9 mouse cellular contexts compared by ENCODE assay signal in genomic region chr6:29193961-29194750, GRCm38 (mm10). TPM values are rescaled to one million over a fixed set of nuclear protein-coding genes. Genes with fewer than 3 reads are reported as not detected.
DNase-seq lines count a peak whose midpoint lies in the region; ATAC-seq and TF ChIP-seq lines count a peak whose summit lies in the region.
"Had no signal": no experiment of that assay in that cellular context is flagged by ENCODE, and none has a peak within 500 bp of the region (broad histone marks: within the 10 kb centered on the region; RNA-seq: fewer than 3 reads in every experiment).

No protein-coding gene starts in this region.

- ATAC-seq in intestine, embryonic 14.5 days (replicated peaks; ENCODE audit: low FRiP score, low TSS enrichment, low read depth), result no peak
- ATAC-seq in intestine, embryonic 15.5 days, result no peak

- WGBS in intestine, embryonic 14.5 days, result 57% methylated on average over 15 of the region's 15 CpGs
- WGBS in intestine, embryonic 15.5 days, result 58% methylated on average over 15 of the region's 15 CpGs
- WGBS in thymus, adult 2 months, result 68% methylated on average over 15 of the region's 15 CpGs

- DNase-seq in intestine, embryonic 14.5 days (ENCODE audit: low spot score), result peak; percentile 38
- DNase-seq in ES-CJ7 (ENCODE audit: low read depth, low spot score) (peak; percentile 48), adipocyte (ENCODE audit: low spot score) (no peak)
- peak; percentile 64 to 90 for DNase-seq in heart, adult 18-20 months
- DNase-seq in kidney, postnatal 36 days, result peak; percentile 39 to 71
- no peak for DNase-seq in thymus, adult 2 months
- DNase-seq in cerebellum, adult 11-12 months, result no peak

- 0 out of 2 replicates have a peak, but pooled peaks cover 13% of the 10 kb centered on the region for H3K27me3 ChIP-seq in intestine, embryonic 14.5 days (replicated peaks; ENCODE audit: control insufficient read depth, insufficient read depth, low read length)
- 0 out of 2 replicates have a peak, but pooled peaks cover 3% of the 10 kb centered on the region for H3K27me3 ChIP-seq in intestine, embryonic 15.5 days (replicated peaks)
- no peaks in the 10 kb centered on the region for H3K27me3 ChIP-seq in thymus, adult 2 months (ENCODE audit: control insufficient read depth, insufficient read depth, low read length)

- TF ChIP-seq POLR2A in thymus, adult 2 months (IDR thresholded peaks at IDR 0.05; ENCODE audit: control insufficient read depth, extremely low read depth, insufficient read depth, low read length, poor library complexity), result no peak

- H3K9me3 ChIP-seq in intestine, embryonic 14.5 days (ENCODE audit: control insufficient read depth, low read length), result no peaks in the 10 kb centered on the region
- no peaks in the 10 kb centered on the region for H3K9me3 ChIP-seq in intestine, embryonic 15.5 days

- H3K4me3 ChIP-seq in intestine, embryonic 14.5 days (ENCODE audit: low read depth, low read length), result no peak overlapping the region
- no peak overlapping the region for H3K4me3 ChIP-seq in intestine, embryonic 15.5 days (replicated peaks)
- H3K4me3 ChIP-seq in thymus, adult 2 months (ENCODE audit: control insufficient read depth, insufficient read depth, low read length), result no peak overlapping the region

- no peaks in the 10 kb centered on the region for H3K4me1 ChIP-seq in intestine, embryonic 14.5 days (replicated peaks; ENCODE audit: control insufficient read depth, insufficient read depth, low read length)
- 0 out of 2 replicates have a peak, but pooled peaks cover 7% of the 10 kb centered on the region for H3K4me1 ChIP-seq in intestine, embryonic 15.5 days (replicated peaks)
- peaks cover 7% of the 10 kb centered on the region; the same call in 1 of the 2 replicates for H3K4me1 ChIP-seq in thymus, adult 2 months (replicated peaks; ENCODE audit: control insufficient read depth, insufficient read depth, low read length)

- no peak for TF ChIP-seq CTCF in thymus, adult 2 months (IDR thresholded peaks at IDR 0.05; ENCODE audit: borderline replicate concordance, control insufficient read depth, extremely low read depth, insufficient read depth, low read length, poor library complexity)

- no peaks in the 10 kb centered on the region for H3K36me3 ChIP-seq in intestine, embryonic 14.5 days (ENCODE audit: control insufficient read depth, insufficient read depth, low read length)
- no peaks in the 10 kb centered on the region for H3K36me3 ChIP-seq in intestine, embryonic 15.5 days
- no peaks in the 10 kb centered on the region for H3K36me3 ChIP-seq in thymus, adult 2 months (ENCODE audit: control insufficient read depth, insufficient read depth, low read length)

- no peak overlapping the region for H3K9ac ChIP-seq in intestine, embryonic 14.5 days (ENCODE audit: low read length)
- H3K9ac ChIP-seq in intestine, embryonic 15.5 days, result no peak overlapping the region

- no peak overlapping the region for H3K27ac ChIP-seq in intestine, embryonic 14.5 days (ENCODE audit: low read depth)
- H3K27ac ChIP-seq in intestine, embryonic 15.5 days, result no peak overlapping the region
- no peak overlapping the region for H3K27ac ChIP-seq in thymus, adult 2 months (ENCODE audit: control insufficient read depth, insufficient read depth, low read length)

- H3K4me2 ChIP-seq in intestine, embryonic 14.5 days (ENCODE audit: low read length), result no peak overlapping the region
- no peak overlapping the region for H3K4me2 ChIP-seq in intestine, embryonic 15.5 days (replicated peaks)

RNA-seq across cellular contexts. Expression of gene Prrt4, which starts 14.8 kb away (rescaled TPM):
- polyA plus RNA-seq in intestine, embryonic 14.5 days (2014; fragmentation: Nextera tagmentation; extraction: Ambion mirVana), result 0.52 and 0.78 TPM in 2 replicates
- polyA plus RNA-seq in intestine, embryonic 15.5 days (2015; fragmentation: Nextera tagmentation; extraction: Ambion mirVana), result 0.40 and 0.50 TPM in 2 replicates
- 1 to 10 TPM; 1.3 to 1.7 TPM for total RNA-seq in heart, adult 18-20 months (2021)
- polyA plus RNA-seq in thymus, adult 2 months (2012; rRNA removed), result 0.32 and 0.41 TPM in 2 replicates
- total RNA-seq: CH12.LX had no signal

RNA-seq across cellular contexts. Expression of gene Impdh1, which starts 22.0 kb away (rescaled TPM):
- 47.5 and 48.1 TPM in 2 replicates for polyA plus RNA-seq in intestine, embryonic 14.5 days (2014; fragmentation: Nextera tagmentation; extraction: Ambion mirVana)
- polyA plus RNA-seq in intestine, embryonic 15.5 days (2015; fragmentation: Nextera tagmentation; extraction: Ambion mirVana), result 44.7 and 44.8 TPM in 2 replicates
- total RNA-seq in heart, adult 18-20 months (2021), result 10 to 100 TPM; 18.8 to 19.6 TPM
- polyA plus RNA-seq in thymus, adult 2 months (2012; rRNA removed), result 323 and 354 TPM in 2 replicates

RNA-seq across cellular contexts. Expression of gene Rbm28, which starts 29.4 kb away (rescaled TPM):
- 44.6 and 49.7 TPM in 2 replicates for polyA plus RNA-seq in intestine, embryonic 14.5 days (2014; fragmentation: Nextera tagmentation; extraction: Ambion mirVana)
- 24.9 and 28.4 TPM in 2 replicates for polyA plus RNA-seq in intestine, embryonic 15.5 days (2015; fragmentation: Nextera tagmentation; extraction: Ambion mirVana)
- 10 to 100 TPM; 16.2 to 19.5 TPM for total RNA-seq in heart, adult 18-20 months (2021)
- polyA plus RNA-seq in thymus, adult 2 months (2012; rRNA removed), result 9.9 and 13.0 TPM in 2 replicates

Comparison
In these comparisons a context has a peak if more than half of its experiments do, and no peak if none do; other contexts are left out.
1. DNase-seq: peak in intestine, embryonic 14.5 days (single experiment), ES-CJ7 (single experiment), heart, adult 18-20 months (2 of 2) and kidney, postnatal 36 days (2 of 2); none in thymus, adult 2 months (single experiment), cerebellum, adult 11-12 months (single experiment) and adipocyte (single experiment).